Mouse (Mus musculus) megakaryocyte, embryonic 14.5 days (primary cell): ENCODE measurements at regions not wholly inside any gene's neighbourhood (a gene's known extent, or its start where the extent isn't known, plus 50 kb on each side); places are given as distances from the start of the nearest gene placed in this dataset.

Experiments used
- FLI1 ChIP-seq: IDR thresholded peaks from 2 replicates; pipeline ENCODE4 v1.6.1; 2012; ENCODE audit warnings: low read length, inconsistent platforms, mixed read lengths
- GATA1 ChIP-seq: IDR thresholded peaks from 3 replicates; pipeline ENCODE4 v1.6.1; 2012; ENCODE audit warnings: mixed read lengths, low read length, inconsistent platforms, borderline replicate concordance

DNA sequence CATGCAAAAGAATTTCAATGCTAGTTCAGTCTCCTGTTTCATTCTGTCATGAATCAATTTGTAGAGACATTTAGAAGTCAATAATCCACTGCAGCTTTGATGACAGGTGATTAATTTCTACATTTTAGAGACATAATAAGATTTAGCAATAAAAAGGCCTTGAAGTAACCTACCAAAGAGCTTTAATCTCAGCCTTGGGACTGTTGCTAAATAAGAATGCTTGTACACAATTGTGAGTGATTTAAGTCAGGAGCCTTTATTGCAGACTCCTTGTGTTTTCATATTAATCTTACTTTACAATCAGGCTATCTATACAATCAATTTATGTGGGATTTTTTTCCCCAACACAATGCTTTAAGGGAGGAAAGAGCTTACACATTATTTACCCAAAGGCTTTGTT is 127.2 kb downstream of the Rpl36a-ps1 start:
- TF ChIP-seq FLI1 (no peak), GATA1 (no peak)
